Mouse (Mus musculus) lung, postnatal 0 days (tissue): ENCODE data around the gene Myl12a.

Experiments
- CTCF ChIP-seq: IDR thresholded peaks from 2 replicates; pipeline ENCODE4 v1.5.1; 2016; ENCODE audit warnings: antibody characterized with exemption, mild to moderate bottlenecking
- EP300 ChIP-seq: IDR thresholded peaks from 2 replicates; pipeline ENCODE4 v1.6.1; 2016; ENCODE audit warnings: antibody characterized with exemption, mild to moderate bottlenecking, control low read depth

DNA sequence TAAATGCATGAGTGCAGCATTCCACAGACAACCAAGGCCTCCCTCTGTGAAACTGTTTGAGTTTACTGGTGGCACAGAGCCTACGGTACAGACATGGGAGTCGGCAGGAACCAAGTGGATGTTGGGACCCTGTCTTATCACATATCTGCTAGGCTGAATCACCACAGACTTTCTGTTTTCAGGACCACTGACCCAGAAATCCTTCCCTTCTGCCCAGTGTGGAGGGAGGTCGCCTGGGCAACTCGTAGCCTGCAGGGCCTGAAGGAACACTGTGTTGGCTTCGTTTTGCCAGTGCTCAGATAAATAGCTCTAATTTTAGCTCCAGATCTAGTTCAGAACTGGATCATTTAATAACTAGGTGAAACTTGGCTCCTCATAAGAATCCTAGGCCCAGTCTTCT, 12.2 kb upstream of the Myl12a start:
- no peak for TF ChIP-seq CTCF
- no peak for TF ChIP-seq EP300
